Mouse (Mus musculus) CH12.LX (cell line): ENCODE measurements at regions not wholly inside any gene's neighbourhood (a gene's known extent, or its start where the extent isn't known, plus 50 kb on each side); places are given as distances from the start of the nearest gene placed in this dataset.

ENCODE experiments used
- DNase-seq: peaks from one replicate; pipeline ENCODE4 v3.0.0-alpha.2; 2013; ENCODE audit errors: extremely low read depth
- H3K27ac ChIP-seq: 2 replicates; pipeline ENCODE4 v1.5.1; 2012; ENCODE audit warnings: low read depth, mild to moderate bottlenecking, control low read depth, moderate library complexity; ENCODE audit not compliant: insufficient read depth
- H3K27me3 ChIP-seq: replicated peaks from 2 replicates; pipeline ENCODE3; 2012; ENCODE audit warnings: inconsistent platforms
- H3K36me3 ChIP-seq, 2 experiments: replicated peaks in 1 of 2; 2 replicates each; pipeline versions ENCODE3 to v1.6.1; 2012; ENCODE audit warnings: inconsistent platforms in 1 of 2, low read length in 1 of 2, mild to moderate bottlenecking in 1 of 2, mixed read lengths in 1 of 2, moderate library complexity in 1 of 2; ENCODE audit not compliant: control insufficient read depth in 1 of 2, insufficient read depth in 1 of 2
- H3K4me1 ChIP-seq, 2 experiments: 2 replicates each; pipeline ENCODE4 v1.6.1; 2012; ENCODE audit warnings: inconsistent platforms in 1 of 2, moderate library complexity in 1 of 2; ENCODE audit not compliant: insufficient read depth in 2 of 2, control insufficient read depth in 1 of 2
- H3K4me2 ChIP-seq: 2 replicates; pipeline ENCODE4 v1.6.1; 2012; ENCODE audit warnings: low read depth, mild to moderate bottlenecking, control low read depth; ENCODE audit not compliant: poor library complexity, insufficient read depth, severe bottlenecking
- H3K4me3 ChIP-seq, 3 experiments: fragments of 150-350 bp in 1 of 3; sonication (generic) in 1 of 3; replicated peaks in 1 of 3; 2 replicates each; pipeline versions ENCODE3 to v1.5.1; 2011 to 2012; ENCODE audit warnings: low read depth in 2 of 3, low read length in 2 of 3, mild to moderate bottlenecking in 2 of 3, moderate library complexity in 2 of 3, control low read depth in 1 of 3, improper control_type of control experiment in 1 of 3, inconsistent platforms in 1 of 3, mixed read lengths in 1 of 3; ENCODE audit not compliant: poor library complexity in 1 of 3
- H3K79me2 ChIP-seq: replicated peaks from 2 replicates; pipeline ENCODE4 v1.6.1; 2012; ENCODE audit warnings: mild to moderate bottlenecking, moderate library complexity; ENCODE audit not compliant: control insufficient read depth, poor library complexity, insufficient read depth, severe bottlenecking; ENCODE audit errors: extremely low read depth
- H3K9ac ChIP-seq: 2 replicates; pipeline ENCODE4 v1.6.1; 2012; ENCODE audit warnings: low read depth, mild to moderate bottlenecking, control low read depth, moderate library complexity; ENCODE audit not compliant: insufficient read depth
- H3K9me3 ChIP-seq: replicated peaks from 2 replicates; pipeline ENCODE3; 2012; ENCODE audit warnings: low read length, inconsistent platforms, mixed read lengths
- EP300 ChIP-seq: IDR thresholded peaks from 2 replicates; pipeline ENCODE4 v1.6.1; 2011; ENCODE audit warnings: low read length, improper control_type of control experiment
- GABPA ChIP-seq: IDR thresholded peaks from 2 replicates; pipeline ENCODE4 v1.6.1; 2012; ENCODE audit warnings: low read depth, low read length, improper control_type of control experiment, inconsistent platforms; ENCODE audit not compliant: insufficient replicate concordance
- HCFC1 ChIP-seq: IDR thresholded peaks from 2 replicates; pipeline ENCODE4 v1.6.1; 2012; ENCODE audit warnings: low read depth, mild to moderate bottlenecking, inconsistent platforms, low read length, improper control_type of control experiment
- JUN ChIP-seq: IDR thresholded peaks from 2 replicates; pipeline ENCODE4 v1.6.1; 2011; ENCODE audit warnings: low read depth, mild to moderate bottlenecking, low read length, improper control_type of control experiment, moderate library complexity; ENCODE audit not compliant: insufficient read depth
- MAX ChIP-seq: IDR thresholded peaks from 2 replicates; pipeline ENCODE4 v1.6.1; 2011; ENCODE audit warnings: low read length, improper control_type of control experiment
- MAZ ChIP-seq: IDR thresholded peaks from 2 replicates; pipeline ENCODE4 v1.6.1; 2012; ENCODE audit warnings: low read depth, mild to moderate bottlenecking, inconsistent platforms, low read length, improper control_type of control experiment, moderate library complexity
- MXI1 ChIP-seq: IDR thresholded peaks from 2 replicates; pipeline ENCODE4 v1.6.1; 2011; ENCODE audit warnings: mild to moderate bottlenecking, low read depth, low read length, improper control_type of control experiment
- MYC ChIP-seq: IDR thresholded peaks from 2 replicates; pipeline ENCODE4 v1.6.1; 2011; ENCODE audit warnings: low read depth, mild to moderate bottlenecking, improper control_type of control experiment, low read length
- NRF1 ChIP-seq: IDR thresholded peaks from 2 replicates; pipeline ENCODE4 v1.6.1; 2014; ENCODE audit warnings: low read depth, mild to moderate bottlenecking, inconsistent platforms, low read length, improper control_type of control experiment, moderate library complexity
- PAX5 ChIP-seq: IDR thresholded peaks from 2 replicates; pipeline ENCODE4 v1.6.1; 2012; ENCODE audit warnings: low read length, inconsistent platforms, mixed read lengths
- POLR2AphosphoS2 ChIP-seq: IDR thresholded peaks from 2 replicates; pipeline ENCODE4 v1.6.1; 2011; ENCODE audit warnings: low read depth, low read length, improper control_type of control experiment
- SIN3A ChIP-seq: IDR thresholded peaks from 2 replicates; pipeline ENCODE4 v1.6.1; 2012; ENCODE audit warnings: low read length, improper control_type of control experiment, inconsistent platforms
- SMC3 ChIP-seq: IDR thresholded peaks from 2 replicates; pipeline ENCODE4 v1.6.1; 2011; ENCODE audit warnings: low read depth, low read length, improper control_type of control experiment
- UBTF ChIP-seq: IDR thresholded peaks from 2 replicates; pipeline ENCODE4 v1.6.1; 2012; ENCODE audit warnings: low read depth, mild to moderate bottlenecking, inconsistent platforms, low read length, improper control_type of control experiment, moderate library complexity
- ZC3H11A ChIP-seq: IDR thresholded peaks from 2 replicates; pipeline ENCODE4 v1.6.1; 2012; ENCODE audit warnings: low read depth, mild to moderate bottlenecking, inconsistent platforms, low read length, improper control_type of control experiment
- ZMIZ1 ChIP-seq: IDR thresholded peaks from 2 replicates; pipeline ENCODE4 v1.6.1; 2012; ENCODE audit warnings: low read depth, mild to moderate bottlenecking, inconsistent platforms, low read length, improper control_type of control experiment
- dilution Hi-C: fragments of 300-500 bp; cut with MboI; formaldehyde crosslinking; loops from 2 replicates; pipeline ENCODE4 v1.14.3; 2020; ENCODE audit warnings: low sequenced_read_pairs; ENCODE audit not compliant: extremely low pct_unique_long_range_greater_than_20kb, extremely low pct_ligation_motif_present
- in situ Hi-C: fragments of 300-500 bp; cut with MboI; formaldehyde crosslinking; loops from 3 replicates; pipeline ENCODE4 v1.14.3; 2019; ENCODE audit warnings: low sequenced_read_pairs, low pct_ligation_motif_present, low pct_unique_long_range_greater_than_20kb, mixed read lengths

DNA sequence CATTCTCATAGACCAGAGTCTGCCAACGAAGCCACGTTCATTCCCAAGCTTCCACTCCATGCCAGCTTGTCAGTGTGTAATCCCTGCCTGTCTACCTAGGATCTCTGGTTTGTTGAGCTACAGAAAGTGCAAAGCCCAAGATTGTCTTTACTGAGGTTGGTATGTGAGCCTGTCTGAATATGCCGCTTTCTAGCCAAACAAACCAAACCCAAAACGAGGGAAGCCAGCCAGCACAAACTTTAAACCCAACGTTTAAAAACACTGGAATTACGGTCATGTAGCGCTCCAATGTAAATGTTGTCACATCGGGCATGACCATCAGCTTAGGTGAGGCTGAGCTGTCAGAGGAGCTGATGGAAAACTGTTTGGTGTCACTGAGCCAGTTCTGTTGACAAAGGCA lies 741.6 kb downstream of the Efnb2 start:
- no peak overlapping the region for H3K27ac ChIP-seq
- no peaks in the 10 kb centered on the region for H3K36me3 ChIP-seq
- DNase-seq: no peak
- in situ Hi-C loops (no loop called here), dilution Hi-C loops (no loop called here)
- H3K9me3 ChIP-seq: peaks cover 19% of the 10 kb centered on the region
- H3K27me3 ChIP-seq: no peaks in the 10 kb centered on the region
- no peak overlapping the region for H3K4me2 ChIP-seq
- H3K79me2 ChIP-seq: no peaks in the 10 kb centered on the region
- H3K9ac ChIP-seq: no peak overlapping the region
- TF ChIP-seq JUN (no peak), MAZ (no peak), HCFC1 (no peak), POLR2AphosphoS2 (no peak), MXI1 (no peak)
- H3K4me1 ChIP-seq: no peaks in the 10 kb centered on the region
- H3K4me3 ChIP-seq: no peak overlapping the region

GRCm38 (mm10) chr8:7894338-7894737 lies 766.7 kb downstream of the Efnb2 start:
- DNase-seq: no peak
- Histone ChIP-seq H3K4me1 (no peaks in the 10 kb centered on the region), H3K36me3 (no peaks in the 10 kb centered on the region), H3K9me3 (peaks cover 14% of the 10 kb centered on the region)
- TF ChIP-seq HCFC1: no peak
- TF ChIP-seq MAX: no peak
- no peak for TF ChIP-seq EP300
- TF ChIP-seq MAZ: no peak
- TF ChIP-seq MYC: no peak
- no peak for TF ChIP-seq UBTF
- TF ChIP-seq SMC3: no peak
- no peak for TF ChIP-seq ZC3H11A
- no peak for TF ChIP-seq SIN3A
- no peak for TF ChIP-seq PAX5
- TF ChIP-seq ZMIZ1: no peak
- no peak for TF ChIP-seq NRF1
- TF ChIP-seq POLR2AphosphoS2: no peak
- TF ChIP-seq, all 38 proteins: peak for 0
- H3K9ac ChIP-seq: no peak overlapping the region
- no peak overlapping the region for H3K27ac ChIP-seq
- in situ Hi-C loops (no loop called here), dilution Hi-C loops (no loop called here)
- no peaks in the 10 kb centered on the region for H3K79me2 ChIP-seq
- H3K4me2 ChIP-seq: no peak overlapping the region
- H3K27me3 ChIP-seq: no peaks in the 10 kb centered on the region
- H3K4me3 ChIP-seq: no peak overlapping the region

DNA sequence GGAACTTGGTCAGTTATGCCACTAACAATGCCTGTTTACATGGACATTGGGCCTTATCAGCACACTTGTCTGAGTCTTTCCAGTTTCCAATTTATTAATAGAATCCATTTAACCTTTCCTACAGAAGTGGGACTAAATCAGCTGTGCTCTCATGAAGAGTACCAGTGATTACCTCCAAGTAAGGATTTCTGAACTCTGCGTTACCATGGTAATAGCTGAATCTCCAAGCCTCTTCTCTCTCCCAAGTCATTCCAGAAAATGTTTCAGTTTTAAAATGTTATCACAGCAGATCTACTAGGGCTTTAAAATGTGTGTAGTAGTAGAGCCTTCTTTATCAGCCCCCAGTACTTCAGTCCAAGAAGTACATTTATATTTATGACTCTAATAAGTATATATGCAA lies 807.9 kb downstream of the Efnb2 start:
- DNase-seq: no peak
- Histone ChIP-seq H3K27me3 (no peaks in the 10 kb centered on the region), H3K27ac (no peak overlapping the region), H3K79me2 (no peaks in the 10 kb centered on the region), H3K36me3 (no peaks in the 10 kb centered on the region), H3K4me2 (no peak overlapping the region), H3K9me3 (peaks cover 39% of the 10 kb centered on the region), H3K4me3 (no peak overlapping the region), H3K4me1 (no peaks in the 10 kb centered on the region), H3K9ac (no peak overlapping the region)
- dilution Hi-C loops (no loop called here), in situ Hi-C loops (no loop called here)
- TF ChIP-seq GABPA (no peak), PAX5 (no peak), SIN3A (no peak)
